Mouse (Mus musculus) urinary bladder, adult 18-20 months (tissue): Measurements from ENCODE around the gene Olfr1443.
"Not testable (repeated sequence)": the region's sequence is repeated elsewhere in the genome, so short reads cannot be mapped to it uniquely, and the experiment has no call there.

Source experiments
- DNase-seq, 2 experiments: peaks; one replicate each; pipeline ENCODE4 v3.0.0; 2022; ENCODE audit warnings: low spot score in 2 of 2, mixed read lengths in 2 of 2

Olfr1443 gene

DNA sequence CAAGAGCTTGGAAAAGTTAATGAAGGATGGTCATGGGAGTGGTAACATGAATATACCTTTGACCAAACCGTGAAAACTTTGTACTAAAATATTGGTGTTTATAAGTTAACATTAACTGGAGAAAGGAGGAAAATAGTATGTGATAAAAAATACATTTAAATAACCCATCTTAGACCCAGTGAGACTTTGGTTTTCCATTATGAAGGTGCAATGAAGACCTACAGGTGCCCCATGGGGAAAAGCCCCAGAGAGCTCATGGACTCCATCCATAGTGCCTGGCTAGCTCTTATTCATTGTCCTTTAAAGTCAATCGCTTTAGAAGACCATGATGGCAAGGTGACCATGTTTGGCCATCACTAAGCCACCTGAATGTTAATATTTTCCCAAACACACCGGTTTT is at the start of gene Olfr1443:
Gene Olfr1443 (plus strand): TSS at position 301 of the 400 bp plus-strand sequence.
- no peak for DNase-seq

DNA sequence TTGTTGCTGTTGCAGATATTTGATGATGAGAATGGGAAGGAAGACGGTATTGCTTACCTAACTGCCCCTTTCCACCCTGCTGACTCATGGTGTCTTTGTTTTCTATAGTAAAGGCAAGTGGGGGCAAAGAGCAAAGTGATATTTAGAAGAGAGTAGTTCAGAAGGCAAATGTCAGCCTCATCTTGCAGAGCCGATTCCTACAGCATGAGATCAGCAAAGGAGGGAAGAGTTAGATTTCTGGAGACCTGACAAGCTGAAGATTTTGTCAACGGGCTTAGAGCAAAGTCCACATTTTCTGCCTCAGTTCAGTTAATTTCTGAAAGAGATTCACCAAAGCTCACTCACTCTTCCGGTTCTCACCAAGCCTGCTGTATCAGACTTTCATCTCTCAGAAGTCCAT is 44.7 kb upstream of the Olfr1443 start, which contains the start of gene Glyat:
Gene Glyat (plus strand): TSS at position 133 of the 400 bp plus-strand sequence.
- no peak for DNase-seq

DNA sequence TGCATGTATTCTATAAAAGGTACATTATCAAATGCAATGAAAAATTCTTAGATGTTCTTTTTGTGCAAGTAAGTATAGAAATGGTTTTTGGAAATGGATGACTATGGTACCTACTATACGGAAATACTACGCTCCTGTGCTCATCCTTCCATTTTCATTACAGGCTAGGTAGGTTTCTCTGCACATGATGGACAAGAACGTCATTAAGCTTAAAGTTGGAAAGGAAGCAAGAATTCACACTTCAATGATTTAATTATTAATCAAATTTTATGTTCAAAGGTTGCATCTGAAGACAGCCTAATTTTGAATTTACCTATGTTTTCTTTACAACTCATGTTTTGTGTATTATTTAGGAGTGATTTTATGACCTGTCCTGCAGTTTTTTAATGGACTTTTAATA is 43.7 kb upstream of the Olfr1443 start:
- DNase-seq = no peak

DNA sequence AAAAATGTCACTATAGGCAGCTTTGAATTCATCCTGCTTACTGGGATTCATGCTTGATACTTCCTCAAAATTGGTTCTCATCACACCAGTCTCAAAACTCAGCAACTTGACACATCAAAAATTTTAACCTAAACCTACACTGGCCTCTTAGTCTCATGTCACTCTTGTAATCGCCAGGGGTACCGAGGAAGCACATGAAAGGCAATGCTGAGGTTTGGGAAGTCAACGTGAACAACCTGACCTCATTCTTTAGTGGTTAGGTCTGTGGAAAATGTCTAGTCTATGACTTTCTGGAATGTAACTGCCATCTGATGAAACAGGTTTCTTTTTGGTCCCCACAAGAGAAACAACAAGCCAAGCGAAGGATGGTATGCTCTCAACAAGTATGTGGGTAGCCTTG is 42.9 kb upstream of the Olfr1443 start:
- no peak for DNase-seq

DNA sequence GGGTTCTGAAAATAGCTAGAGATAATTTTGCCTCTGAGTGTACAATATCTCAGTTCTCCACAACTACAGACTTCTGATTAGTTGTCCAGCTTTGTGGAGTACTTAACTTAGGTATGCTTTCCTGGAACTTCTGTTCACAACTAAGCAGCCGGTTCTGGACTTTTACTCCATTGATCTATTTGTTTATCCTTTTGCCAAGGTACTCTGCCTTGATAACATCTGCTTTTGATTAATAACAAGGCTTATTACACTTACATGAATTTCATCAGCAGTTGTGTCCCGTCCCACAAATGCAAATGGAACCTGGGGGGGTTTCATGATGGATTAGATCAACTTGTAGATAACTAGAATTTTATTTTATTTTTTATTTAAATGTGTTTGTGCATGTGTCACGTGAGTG is 41.0 kb upstream of the Olfr1443 start:
- DNase-seq = no peak

DNA sequence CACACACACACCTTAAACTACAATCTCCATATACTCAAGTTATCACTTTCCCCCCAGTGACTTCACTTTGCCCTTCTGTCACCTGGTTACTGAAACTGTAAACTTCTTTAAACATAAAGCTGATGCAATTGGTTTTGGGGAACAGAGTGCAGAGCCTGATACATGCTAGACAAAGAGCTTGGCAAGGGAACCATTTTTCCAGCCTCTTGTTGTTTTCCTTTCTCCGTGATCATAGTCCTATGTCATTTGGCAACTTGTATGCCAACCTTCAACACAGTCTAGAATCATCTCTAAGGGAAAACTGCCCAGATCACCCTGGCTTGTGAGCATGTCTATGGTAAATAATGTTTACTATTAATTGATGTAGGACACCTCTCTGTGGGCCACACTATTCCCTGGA is 39.9 kb upstream of the Olfr1443 start:
- DNase-seq = no peak

DNA sequence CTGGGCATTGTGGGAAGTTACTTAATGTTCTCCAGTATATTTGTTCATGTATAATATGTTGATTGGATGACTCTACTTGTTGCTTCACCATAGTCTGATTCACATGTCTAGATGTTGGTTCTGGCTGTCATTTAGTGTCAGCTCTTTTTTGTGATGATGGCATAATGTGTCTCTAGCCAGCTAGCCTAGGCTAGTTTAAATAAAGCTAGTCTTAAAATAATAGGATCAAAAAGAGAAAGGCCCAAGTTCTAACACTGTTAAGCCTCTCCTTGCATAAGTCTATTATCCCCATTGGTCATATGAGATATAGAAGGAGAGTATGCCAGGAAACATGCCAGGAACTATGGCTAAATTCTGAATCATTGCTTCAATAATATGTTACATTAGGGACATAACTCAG is 28.4 kb upstream of the Olfr1443 start:
- DNase-seq = no peak

DNA sequence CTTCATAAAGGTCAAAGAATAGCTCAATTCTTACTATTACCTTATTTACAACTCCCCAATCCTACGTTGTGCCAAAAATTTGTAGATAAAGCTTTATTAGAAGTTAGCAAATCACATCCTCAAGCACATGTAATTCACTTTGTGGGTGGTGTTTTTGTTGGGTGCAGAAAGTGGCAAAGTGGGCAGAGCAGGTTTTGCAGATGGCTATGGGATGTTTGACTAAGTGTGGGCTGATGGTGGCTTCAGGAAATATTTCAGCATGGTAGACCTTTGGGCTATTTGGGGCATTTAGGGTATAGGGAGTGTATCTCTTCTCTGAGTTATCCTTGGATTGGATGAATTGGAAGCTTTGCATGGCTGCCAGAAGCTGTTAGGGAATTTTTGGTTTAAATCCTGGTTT is 11.8 kb upstream of the Olfr1443 start:
- no peak for DNase-seq

DNA sequence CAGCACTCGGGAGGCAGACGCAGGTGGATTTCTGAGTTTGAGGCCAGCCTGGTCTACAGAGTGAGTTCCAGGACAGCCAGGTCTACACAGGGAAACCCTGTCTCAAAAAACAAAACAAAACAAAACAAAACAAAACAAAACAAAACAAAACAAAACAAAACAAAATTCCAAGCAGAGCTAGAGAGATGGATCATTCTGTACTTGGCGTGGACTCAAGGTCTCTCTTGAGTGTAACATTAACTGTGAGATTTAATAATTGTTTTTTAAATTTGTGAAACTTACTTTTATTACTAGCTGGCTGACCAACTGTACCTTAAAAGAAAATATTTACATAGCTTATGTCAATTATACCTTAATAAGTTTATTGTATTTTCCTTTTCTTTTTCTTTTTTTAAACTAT is 9.3 kb upstream of the Olfr1443 start:
- DNase-seq = not testable (repeated sequence)

DNA sequence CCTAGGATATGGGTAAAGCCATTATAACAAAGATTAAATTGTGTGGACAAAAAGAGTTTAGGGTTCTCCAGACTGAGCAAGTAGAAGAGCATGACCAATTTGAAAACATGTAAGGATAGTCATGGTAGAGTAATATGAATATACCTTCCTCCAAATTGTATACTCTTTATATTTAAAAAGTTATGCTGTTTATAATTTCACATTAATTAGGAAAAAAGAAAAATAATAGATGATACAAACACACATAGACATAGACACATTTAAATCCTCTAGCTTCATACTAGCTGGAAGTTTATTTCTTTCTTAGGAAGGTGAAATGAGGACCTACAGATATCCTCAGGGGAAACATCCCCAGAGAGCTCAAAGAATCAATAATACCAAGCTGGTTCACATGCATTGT is 7.8 kb upstream of the Olfr1443 start, which contains the start of gene Olfr1442:
Gene Olfr1442 (plus strand): TSS at position 301 of the 400 bp plus-strand sequence.
- no peak for DNase-seq

DNA sequence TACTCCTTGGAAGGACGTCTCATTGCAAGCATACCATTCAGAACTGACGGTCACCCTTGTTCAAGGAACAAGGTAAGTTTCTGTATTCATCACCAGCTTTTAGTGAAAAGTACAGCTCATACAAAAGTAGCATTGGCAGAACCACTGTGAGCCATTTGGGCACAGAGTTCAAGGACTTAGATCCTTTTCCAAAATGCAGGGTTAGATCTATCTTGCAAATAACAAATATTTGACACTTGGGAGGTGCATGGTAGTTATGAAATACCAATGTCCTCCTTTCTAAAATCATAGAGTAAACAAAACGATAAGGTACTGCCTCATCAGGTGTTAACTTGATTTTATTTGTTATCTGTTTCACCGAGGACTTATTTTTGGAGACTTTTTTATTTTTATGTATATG is 6.9 kb upstream of the Olfr1443 start:
- DNase-seq = no peak

DNA sequence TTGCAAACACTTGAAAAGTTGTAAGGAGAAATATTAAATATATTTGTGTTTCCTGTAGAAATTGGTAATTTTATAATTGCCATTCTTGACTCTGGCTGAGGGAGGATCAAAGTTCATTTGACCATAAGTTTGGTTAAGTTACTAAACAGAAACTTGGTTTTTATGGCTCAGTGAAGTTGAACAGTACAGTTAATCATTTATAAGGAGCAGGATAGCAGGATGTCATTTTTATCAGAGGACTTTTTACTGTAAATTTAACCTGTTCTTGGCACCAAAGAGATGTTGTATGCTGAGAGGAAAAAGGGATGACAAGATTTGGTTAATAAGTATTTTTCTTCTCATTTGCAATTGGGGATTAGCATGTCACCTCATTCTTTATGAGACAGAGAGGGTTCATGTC is 6.7 kb downstream of the Olfr1443 start:
- no peak for DNase-seq

DNA sequence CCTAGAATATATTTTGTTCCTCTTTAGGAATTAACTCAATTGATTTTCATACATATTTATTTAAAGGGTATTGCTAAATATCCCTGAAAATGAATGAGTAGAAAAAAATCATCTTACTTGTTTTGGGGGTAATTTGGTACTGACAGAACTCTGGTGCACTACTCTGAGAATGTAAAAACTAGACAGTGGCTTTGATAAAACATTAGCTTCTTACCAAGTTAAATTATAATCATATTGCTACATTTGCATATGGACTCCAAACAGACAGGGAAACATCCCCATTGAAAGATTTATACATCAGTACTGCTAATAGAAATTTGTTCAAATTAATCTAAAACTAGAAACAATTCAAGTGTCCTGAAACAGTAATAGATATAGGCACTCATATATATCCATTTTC is 7.3 kb downstream of the Olfr1443 start:
- DNase-seq = no peak

DNA sequence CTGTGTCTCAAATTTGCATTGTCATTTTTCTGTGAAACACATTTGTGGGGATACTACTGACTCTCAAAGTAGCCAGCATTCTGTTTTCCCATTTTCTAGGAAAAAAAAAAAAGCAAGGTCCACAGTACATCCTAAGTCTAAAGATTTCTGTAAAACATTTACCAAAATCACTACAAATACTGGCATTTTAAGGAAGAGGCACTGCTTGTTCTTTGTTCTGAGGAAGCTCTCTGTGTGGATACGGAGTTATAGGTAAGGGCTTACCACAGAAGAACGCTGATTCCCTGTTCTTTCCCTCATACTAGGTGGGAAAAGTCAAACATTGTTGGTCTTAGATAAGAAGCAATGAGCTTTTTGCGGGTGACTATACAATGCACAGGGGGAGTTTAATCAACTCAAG is 17.7 kb downstream of the Olfr1443 start, which contains the start of gene Keg1:
Gene Keg1 (plus strand): TSS at position 197 of the 400 bp plus-strand sequence.
- DNase-seq = no peak

DNA sequence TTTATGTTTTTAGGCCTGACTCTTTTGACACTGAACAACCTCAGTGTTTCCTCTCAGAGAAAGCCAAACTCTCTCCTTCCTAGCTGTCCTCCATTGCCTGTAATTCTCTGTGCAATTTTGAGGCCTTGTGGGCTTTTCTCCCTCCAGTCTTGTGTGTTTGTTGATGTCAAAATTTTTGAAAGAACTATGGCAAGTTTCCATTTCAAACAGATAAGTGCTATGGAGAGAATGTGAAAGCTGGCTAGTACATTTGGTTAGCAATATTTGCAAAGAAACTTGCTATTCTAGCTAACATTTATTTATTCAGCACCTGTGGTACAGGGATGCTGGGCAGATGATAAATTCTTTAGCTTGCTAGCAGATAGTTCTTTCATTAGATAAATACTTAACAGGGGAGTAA is 18.3 kb downstream of the Olfr1443 start:
- DNase-seq = no peak

DNA sequence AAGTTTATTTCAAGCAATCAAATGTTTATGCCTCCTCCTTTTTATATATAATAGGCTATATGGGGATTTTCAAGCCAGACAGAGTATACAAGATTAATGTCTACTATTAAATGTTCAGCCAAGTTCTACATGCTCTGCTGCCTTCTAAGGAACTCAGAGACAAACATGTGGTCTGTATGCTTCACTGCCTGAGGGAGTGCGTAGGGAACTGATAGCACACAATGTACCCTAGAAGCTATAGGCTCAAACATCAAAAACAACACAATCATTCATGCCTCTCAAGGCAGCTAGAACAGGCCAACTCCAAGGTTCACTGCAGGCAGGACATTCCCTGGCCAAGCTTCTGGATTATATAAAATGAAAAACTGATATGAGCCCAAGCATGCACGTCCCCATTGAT is 30.5 kb downstream of the Olfr1443 start:
- DNase-seq = no peak

DNA sequence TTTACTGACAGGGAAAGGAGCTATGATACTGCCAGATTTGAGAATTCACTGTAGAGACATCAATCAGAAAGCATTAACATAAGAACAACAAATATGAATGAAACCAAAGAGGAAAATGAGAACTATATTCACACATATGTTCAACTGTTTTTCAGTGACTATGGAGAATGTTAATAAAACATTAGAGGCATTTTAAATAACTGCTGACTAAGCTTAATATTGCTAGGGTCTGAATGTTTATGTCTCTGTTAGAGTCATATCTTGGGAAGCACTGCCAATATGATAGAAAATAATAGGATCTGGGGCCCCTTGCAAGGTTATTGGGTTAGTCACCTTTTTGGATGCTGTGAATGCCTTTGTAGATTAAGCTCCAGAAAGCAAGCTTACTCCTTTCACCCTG is 31.1 kb downstream of the Olfr1443 start:
- DNase-seq = no peak

DNA sequence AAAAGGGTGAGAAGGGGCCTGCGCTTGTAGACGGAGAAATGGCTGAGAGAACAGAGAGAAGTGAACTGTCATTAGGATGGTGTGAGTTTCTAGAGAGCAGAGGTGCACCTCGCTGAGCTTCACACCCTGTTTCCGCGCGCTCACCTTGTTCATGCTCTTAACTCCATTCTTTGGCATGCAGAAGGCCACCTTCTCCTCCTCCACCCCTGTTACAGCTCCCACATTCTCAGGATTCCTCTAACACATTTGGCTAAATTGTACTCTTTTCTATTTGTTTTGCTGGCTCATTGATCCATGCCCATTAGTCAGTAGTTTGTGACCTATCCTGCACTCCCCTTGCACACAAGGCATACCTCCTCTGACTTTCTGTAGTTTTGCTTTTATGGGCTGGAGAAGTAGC is 41.3 kb downstream of the Olfr1443 start:
- DNase-seq = no peak

DNA sequence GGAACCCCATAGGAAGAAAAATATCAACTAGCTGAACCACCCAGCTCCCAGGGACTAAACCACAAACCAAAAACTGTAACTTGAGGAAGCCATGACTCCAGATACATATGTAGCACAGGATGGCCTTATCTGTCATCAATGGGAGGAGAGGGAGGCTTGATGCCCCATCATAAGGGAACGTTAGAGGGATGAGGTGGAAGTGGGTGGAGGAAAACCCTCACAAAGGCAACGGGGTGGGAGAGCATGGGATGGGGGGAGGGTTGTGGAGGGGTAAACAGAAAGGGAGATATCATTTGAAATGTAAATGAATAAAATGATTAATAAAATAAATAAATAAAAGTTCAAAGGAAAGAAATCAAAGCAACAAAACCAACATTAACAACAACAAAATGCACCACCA is 42.6 kb downstream of the Olfr1443 start:
- no peak for DNase-seq

DNA sequence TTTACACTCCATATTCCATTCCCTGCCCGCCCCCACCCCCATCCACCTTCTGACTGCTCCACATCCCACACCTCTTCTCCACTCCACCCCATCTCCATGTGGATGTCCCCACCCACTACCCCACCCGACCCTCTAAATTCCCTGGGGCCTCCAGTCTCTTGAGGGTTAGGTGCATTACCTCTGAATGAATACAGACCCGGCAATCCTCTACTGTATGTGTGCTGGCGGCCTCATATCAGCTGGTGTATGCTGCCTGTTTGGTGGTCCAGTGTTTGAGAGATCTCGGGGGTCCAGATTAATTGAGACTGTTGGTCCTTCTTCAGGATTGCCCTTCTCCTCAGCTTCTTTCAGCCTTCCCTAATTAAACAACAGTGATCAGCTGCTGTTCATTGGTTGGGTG is 43.0 kb downstream of the Olfr1443 start:
- not testable (repeated sequence) for DNase-seq

DNA sequence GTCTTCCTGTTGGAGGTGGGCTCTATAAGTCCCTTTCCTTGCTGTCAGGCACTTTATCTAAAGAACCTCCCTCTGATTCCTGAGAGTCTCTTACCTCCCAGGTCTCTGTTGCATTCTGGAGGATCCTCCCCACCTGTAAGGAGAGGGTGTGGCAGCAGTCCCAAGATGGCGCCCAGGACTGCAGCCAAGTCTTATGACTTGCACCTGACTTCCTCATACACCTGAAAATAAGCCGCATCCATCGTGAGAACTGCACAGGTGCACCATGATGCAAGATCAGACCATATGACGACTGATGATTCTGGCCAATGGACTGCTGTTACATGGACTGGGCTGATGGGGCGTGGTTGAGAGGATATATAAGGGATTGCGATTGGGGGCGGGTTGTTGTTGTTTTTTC is 43.7 kb downstream of the Olfr1443 start:
- DNase-seq = not testable (repeated sequence)

DNA sequence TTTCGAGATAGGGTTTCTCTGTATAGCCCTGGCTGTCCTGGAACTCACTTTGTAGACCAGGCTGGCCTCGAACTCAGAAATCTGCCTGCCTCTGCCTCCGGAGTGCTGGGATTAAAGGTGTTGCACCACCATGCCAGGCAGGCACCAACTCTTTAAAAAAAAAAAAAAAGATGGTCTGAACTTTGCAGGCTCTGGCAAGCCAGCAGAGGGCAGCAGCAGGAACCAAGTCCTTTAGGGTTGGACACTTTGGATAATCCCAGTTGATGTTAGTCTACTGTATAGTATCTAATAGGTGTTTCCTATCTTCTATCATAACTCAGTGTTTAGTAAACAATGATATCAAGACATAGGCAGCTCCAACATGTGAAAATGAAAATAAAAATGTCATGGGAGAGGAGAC is 44.4 kb downstream of the Olfr1443 start:
- DNase-seq = peak in 1 of 2 experiments; percentile 34

DNA sequence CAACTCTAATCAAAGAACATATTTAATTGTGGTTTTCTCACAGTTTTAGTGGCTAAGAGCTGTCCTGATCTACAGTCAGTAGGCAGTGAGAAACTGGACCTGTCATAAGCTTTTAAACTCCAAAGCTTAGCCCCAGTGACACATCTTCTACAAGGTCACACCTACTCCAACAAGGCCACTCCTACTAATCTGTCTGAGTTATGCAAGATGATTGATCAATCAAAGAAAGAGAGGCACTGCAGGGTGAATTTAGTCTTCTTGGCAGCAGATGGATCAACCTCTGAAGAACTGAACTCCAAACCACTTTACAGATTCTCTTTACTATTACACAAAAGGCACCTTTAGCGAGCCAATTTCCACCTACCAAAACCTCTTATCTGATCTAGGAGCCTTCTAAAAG is 47.9 kb downstream of the Olfr1443 start:
- no peak for DNase-seq

DNA sequence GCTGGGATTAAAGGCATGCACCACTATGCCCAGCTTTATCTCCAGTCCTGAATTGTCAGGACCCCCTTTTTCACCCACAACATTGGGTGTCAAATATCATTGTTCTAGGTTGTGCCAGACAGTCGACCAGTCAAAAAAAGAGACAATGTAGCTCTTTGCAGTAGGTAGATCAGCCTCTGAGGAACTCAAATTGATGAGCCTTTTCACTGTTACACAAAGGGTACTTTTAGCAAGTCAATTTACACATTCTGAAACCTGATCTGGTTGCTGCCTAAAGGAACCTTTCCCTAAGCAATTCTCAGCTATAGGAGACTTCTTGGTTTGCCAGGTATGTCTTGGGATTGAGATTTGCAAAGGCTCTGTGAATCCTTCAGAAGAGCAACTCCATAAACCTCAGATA is 53.1 kb downstream of the Olfr1443 start:
- no peak for DNase-seq

DNA sequence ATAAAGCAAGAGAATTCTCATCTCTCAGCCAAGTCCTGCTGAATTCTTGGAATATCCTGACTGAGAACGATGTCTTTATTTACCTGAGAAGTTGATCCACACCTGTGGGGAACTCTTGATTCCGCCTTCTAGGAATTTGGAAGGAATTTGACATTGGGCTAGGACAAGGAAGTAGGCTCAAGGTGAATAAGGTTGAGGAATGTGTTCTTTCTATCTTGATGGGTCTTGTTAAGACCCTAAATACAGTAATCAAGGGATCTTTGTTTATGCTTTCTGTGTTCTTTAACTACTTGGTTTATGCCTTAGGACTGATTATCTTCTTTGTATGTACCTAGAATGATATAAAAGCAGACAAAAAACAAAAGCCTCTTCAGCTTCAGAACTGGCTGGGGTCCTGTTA is 54.0 kb downstream of the Olfr1443 start:
- no peak for DNase-seq
